Mouse (Mus musculus) spleen, adult 2 months (tissue): ENCODE results near the gene Ankrd50. TPM values are rescaled to one million over a fixed set of nuclear protein-coding genes. Genes with fewer than 3 reads are reported as not detected.

Experiments
- DNase-seq, 2 experiments: peaks; one replicate each; pipeline versions ENCODE4 v3.0.0 to v3.0.0-alpha.2; 2012 to 2021; ENCODE audit warnings: low spot score in 2 of 2, low read depth in 1 of 2
- H3K27ac ChIP-seq: fragments of 200-500 bp; 2 replicates; pipeline ENCODE4 v1.5.1; 2012; ENCODE audit warnings: low read length, inconsistent platforms; ENCODE audit not compliant: insufficient read depth
- H3K27me3 ChIP-seq: fragments of 200-500 bp; 2 replicates; pipeline ENCODE4 v1.6.1; 2012; ENCODE audit warnings: mild to moderate bottlenecking, moderate library complexity, low read length, inconsistent platforms; ENCODE audit not compliant: control insufficient read depth, insufficient read depth
- H3K36me3 ChIP-seq: fragments of 200-500 bp; 2 replicates; pipeline ENCODE4 v1.6.1; 2012; ENCODE audit warnings: mild to moderate bottlenecking, low read length, inconsistent platforms; ENCODE audit not compliant: control insufficient read depth, insufficient read depth
- H3K4me1 ChIP-seq: fragments of 200-500 bp; 2 replicates; pipeline ENCODE4 v1.6.1; 2011; ENCODE audit warnings: inconsistent platforms; ENCODE audit not compliant: control insufficient read depth, insufficient read depth, insufficient read length
- H3K4me3 ChIP-seq: fragments of 200-500 bp; 2 replicates; pipeline ENCODE4 v1.5.1; 2011; ENCODE audit warnings: mild to moderate bottlenecking, inconsistent platforms; ENCODE audit not compliant: insufficient read depth, insufficient read length; ENCODE audit errors: extremely low read depth
- CTCF ChIP-seq: fragments of 200-500 bp; IDR thresholded peaks from 2 replicates; pipeline ENCODE4 v1.5.1; 2011; ENCODE audit warnings: mild to moderate bottlenecking, inconsistent platforms; ENCODE audit not compliant: insufficient read depth, insufficient read length, insufficient replicate concordance; ENCODE audit errors: extremely low read depth
- POLR2A ChIP-seq: fragments of 200-500 bp; IDR thresholded peaks from 2 replicates; pipeline ENCODE4 v1.6.1; 2011; ENCODE audit warnings: low read depth, low read length, inconsistent platforms
- WGBS: fragments of 180-500 bp; shearing (Covaris S2); methylation state at CpG from one replicate; pipeline ENCODE4 v1.1.7; 2018; 5-methylcytosine and 5-hydroxymethylcytosine counted together
- polyA plus RNA-seq: library from polyadenylated mRNA; depleted of rRNA; stranded (reverse); fragments of >200 nt; gene quantifications from 2 replicates; pipeline ENCODE4 v1.2.3, GENCODE M21; 2012

Gene Ankrd50
- polyA plus RNA-seq, 1 experiment: 10.7 TPM

GRCm38 (mm10) chr3:38468131-38468530, 16.5 kb downstream of the Ankrd50 start:
- no peak for TF ChIP-seq POLR2A
- TF ChIP-seq CTCF: no peak

GRCm38 (mm10) chr3:38466880-38467405, 17.7 kb downstream of the Ankrd50 start:
- H3K4me3 ChIP-seq: no peak overlapping the region
- no peak for DNase-seq
- TF ChIP-seq POLR2A (no peak), CTCF (no peak)
- H3K4me1 ChIP-seq: no peaks in the 10 kb centered on the region
- no peaks in the 10 kb centered on the region for H3K27me3 ChIP-seq
- 91% methylated on average over 8 of the region's 8 CpGs for whole genome bisulfite sequencing
- peaks cover 8% of the 10 kb centered on the region for H3K36me3 ChIP-seq
- no peak overlapping the region for H3K27ac ChIP-seq

More at GRCm38 (mm10) chr3:38468131-38468530, 16.5 kb downstream of the Ankrd50 start:
- DNase-seq: no peak
- Histone ChIP-seq H3K4me3 (no peak overlapping the region), H3K27ac (no peak overlapping the region), H3K27me3 (no peaks in the 10 kb centered on the region), H3K4me1 (no peaks in the 10 kb centered on the region), H3K36me3 (no peaks in the 10 kb centered on the region; the same call in 1 of the 2 replicates)
- WGBS: 94% methylated on average over 8 of the region's 8 CpGs

GRCm38 (mm10) chr3:38466139-38466538, 18.5 kb downstream of the Ankrd50 start:
- WGBS: 94% methylated on average over 5 of the region's 5 CpGs
- Histone ChIP-seq H3K36me3 (peaks cover 9% of the 10 kb centered on the region), H3K27ac (no peak overlapping the region), H3K4me1 (no peaks in the 10 kb centered on the region), H3K27me3 (no peaks in the 10 kb centered on the region), H3K4me3 (no peak overlapping the region)
- DNase-seq: no peak
- no peak for TF ChIP-seq CTCF
- no peak for TF ChIP-seq POLR2A

DNA sequence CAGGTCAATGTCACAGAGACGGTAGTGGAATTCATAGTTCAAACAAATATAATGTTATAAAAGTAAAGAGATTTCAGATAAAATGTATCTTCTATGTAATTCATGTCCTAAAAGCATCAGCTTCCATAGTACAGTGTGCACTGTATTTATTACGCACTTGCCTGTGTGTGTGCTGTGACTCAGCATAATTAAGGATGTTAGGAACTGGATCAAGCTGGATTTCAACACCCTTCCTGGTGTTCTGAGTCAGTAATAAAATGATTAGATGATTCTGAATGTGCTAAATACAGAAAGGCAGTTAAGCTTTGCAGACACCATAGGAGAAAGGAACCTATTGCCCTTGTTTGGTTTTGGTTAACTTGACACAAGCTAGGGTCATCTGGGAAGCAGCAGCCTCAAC, 21.5 kb downstream of the Ankrd50 start:
- Histone ChIP-seq H3K4me1 (no peaks in the 10 kb centered on the region), H3K27me3 (no peaks in the 10 kb centered on the region), H3K36me3 (peaks cover 11% of the 10 kb centered on the region), H3K27ac (no peak overlapping the region), H3K4me3 (no peak overlapping the region)
- WGBS: 95% methylated on average over 2 of the region's 2 CpGs
- TF ChIP-seq POLR2A: no peak
- no peak for TF ChIP-seq CTCF
- no peak for DNase-seq

DNA sequence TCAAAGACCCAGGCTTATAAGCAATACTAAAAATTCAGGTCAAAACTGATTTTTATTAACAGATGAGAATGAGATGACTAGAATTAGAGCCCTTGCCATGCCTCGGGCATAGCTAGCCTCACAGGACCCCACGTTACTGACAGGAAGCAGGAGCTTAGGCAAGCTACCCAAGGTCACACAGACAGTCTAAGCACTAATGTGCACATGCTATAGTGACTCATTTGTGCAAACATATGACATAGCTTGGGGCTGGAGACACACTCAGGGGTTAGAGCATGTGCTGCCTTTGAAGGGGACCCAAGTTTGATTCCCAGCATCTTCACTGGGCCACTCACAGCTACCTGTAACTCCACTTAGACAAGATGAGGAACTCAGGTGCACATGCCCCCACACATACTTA, 22.9 kb downstream of the Ankrd50 start:
- Histone ChIP-seq H3K4me1 (no peaks in the 10 kb centered on the region), H3K27me3 (no peaks in the 10 kb centered on the region), H3K27ac (no peak overlapping the region), H3K36me3 (peaks cover 16% of the 10 kb centered on the region), H3K4me3 (no peak overlapping the region)
- no peak for DNase-seq
- no peak for TF ChIP-seq POLR2A
- no peak for TF ChIP-seq CTCF
- 83% methylated on average over 2 of the region's 2 CpGs for WGBS

GRCm38 (mm10) chr3:38460250-38460624, 24.4 kb downstream of the Ankrd50 start:
- Histone ChIP-seq H3K36me3 (peaks cover 29% of the 10 kb centered on the region), H3K27ac (no peak overlapping the region), H3K27me3 (no peaks in the 10 kb centered on the region), H3K4me3 (no peak overlapping the region), H3K4me1 (no peaks in the 10 kb centered on the region)
- TF ChIP-seq CTCF (no peak), POLR2A (no peak)
- no peak for DNase-seq
- WGBS: 74% methylated on average over 4 of the region's 4 CpGs

DNA sequence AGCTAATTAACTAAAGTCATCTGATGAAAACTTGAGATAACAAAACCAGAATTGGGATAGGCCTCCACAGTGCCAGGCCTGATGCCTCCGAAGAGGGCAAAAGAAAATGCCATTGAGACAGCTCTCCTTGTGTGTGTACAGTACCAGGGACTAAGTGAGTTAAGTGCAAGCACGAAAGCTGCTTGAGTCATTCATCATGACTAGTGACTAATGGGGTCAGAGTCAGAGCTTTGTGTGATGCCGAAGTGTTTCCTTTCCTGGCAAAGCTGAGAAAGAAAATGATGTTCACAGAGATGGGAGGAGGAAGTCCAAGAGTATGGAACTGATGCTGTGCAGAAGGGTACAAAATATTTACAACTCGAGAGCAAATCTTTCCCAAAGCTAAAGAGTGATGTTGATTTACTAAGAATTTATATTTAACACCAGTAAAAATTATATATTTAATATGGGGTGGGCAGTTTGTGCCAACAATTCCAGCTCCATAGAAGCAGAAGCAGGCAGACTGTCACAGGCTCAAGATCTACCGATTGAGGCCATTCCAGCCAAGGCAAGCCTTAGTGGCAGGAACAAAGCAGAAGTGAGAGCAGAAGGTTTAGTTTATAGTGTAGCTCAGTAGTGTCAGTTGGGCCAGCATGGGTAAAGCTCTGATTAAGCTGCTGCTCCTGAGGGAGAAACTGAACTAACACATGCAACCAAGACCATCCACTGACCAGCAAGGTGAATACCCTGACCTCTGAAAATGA, 25.0 kb downstream of the Ankrd50 start:
- H3K27ac ChIP-seq: no peak overlapping the region
- WGBS: 76% methylated on average over 5 of the region's 5 CpGs
- no peak for DNase-seq
- H3K27me3 ChIP-seq: no peaks in the 10 kb centered on the region
- TF ChIP-seq POLR2A: no peak
- TF ChIP-seq CTCF: no peak
- no peaks in the 10 kb centered on the region for H3K4me1 ChIP-seq
- H3K4me3 ChIP-seq: no peak overlapping the region
- peaks cover 33% of the 10 kb centered on the region for H3K36me3 ChIP-seq
